Mouse (Mus musculus) frontal cortex, adult 2 months (tissue): ENCODE results near the gene Syt8. TPM values are rescaled to one million over a fixed set of nuclear protein-coding genes. Genes with fewer than 3 reads are reported as not detected.

Source experiments
- DNase-seq, 2 experiments: peaks; one replicate each; pipeline ENCODE4 v3.0.0; 2022; ENCODE audit warnings: low spot score in 1 of 2; ENCODE audit errors: extremely low spot score in 1 of 2
- polyA plus RNA-seq: library from polyadenylated mRNA; depleted of rRNA; stranded (reverse); fragments of >200 nt; gene quantifications from 2 replicates; pipeline ENCODE4 v1.2.3, GENCODE M21; 2012

Syt8 gene
- polyA plus RNA-seq, 1 experiment, result not detected

DNA sequence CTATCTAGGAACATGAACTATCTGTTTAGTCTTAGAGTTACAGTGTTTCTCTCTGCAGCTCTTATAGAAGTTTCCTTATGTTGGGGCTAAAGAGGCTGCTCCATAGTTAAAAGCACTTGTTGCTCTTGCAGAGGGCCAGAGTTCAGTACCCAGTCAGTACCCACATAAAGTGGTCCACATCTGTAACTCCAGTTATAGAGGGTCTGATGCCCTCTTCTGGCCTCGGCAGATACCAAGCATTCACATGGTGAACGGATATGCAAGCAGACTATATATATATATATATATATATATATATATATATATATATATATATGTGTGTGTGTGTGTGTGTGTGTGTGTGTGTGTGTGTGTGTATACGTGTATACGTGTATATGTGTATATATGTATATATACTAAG lies 26.7 kb upstream of the Syt8 start:
- no peak for DNase-seq

DNA sequence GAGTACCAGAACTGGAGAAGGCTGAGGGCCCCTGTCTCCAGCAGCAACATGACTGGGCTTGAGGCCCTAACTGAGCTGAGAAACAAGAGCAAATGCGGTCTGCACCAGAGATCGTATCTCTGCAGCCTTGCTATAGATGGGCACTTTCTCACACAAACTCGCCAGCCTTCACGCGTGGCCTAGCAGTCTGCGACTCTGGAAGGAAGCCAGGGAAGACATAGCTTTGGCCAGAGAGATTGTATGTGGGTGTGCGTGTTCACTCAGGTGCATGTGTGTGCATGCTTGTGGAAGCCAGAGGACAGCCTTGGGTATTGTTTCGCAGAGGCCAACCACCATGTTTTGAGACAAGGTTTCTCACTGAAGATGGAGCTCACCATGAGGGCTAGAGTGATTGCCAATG lies 26.0 kb upstream of the Syt8 start:
- DNase-seq, result no peak

DNA sequence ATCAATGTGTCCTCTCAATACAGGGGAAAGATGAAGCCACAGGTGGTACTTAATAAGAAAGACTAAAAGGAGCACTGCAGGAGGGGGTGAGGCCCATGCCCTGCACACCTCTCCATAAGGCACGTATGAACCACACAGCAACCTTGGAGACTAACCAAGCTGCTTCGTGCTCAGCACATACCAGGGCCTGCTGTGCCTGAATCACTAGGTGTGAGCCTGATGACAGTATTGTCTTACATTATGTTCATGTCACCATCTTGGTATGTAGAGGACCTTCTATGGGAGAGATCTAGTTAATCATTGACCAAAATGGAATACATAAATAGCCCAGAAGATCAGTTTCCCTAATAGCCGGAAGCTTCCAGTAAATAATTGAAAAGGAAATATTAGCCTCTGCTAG lies 25.0 kb upstream of the Syt8 start:
- DNase-seq, result no peak

DNA sequence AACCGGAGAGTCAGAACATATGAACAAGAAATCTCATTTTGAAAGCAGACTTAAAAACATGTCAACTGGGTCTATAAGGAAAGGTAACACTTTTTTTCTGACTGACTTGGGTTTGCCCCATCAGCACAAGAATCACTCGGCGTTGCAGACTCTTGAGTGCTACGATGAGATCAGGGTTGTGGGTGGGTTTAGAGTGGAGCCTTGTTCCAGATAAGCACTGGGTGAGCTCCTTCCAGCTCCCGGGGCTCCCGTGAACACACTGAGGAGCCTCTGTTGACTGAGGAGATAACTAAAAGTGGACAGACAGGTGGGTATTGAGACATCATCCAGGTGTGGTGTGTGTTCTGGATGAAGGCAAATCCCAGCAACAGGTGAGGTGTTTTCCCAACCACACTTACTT lies 21.4 kb upstream of the Syt8 start:
- no peak for DNase-seq

DNA sequence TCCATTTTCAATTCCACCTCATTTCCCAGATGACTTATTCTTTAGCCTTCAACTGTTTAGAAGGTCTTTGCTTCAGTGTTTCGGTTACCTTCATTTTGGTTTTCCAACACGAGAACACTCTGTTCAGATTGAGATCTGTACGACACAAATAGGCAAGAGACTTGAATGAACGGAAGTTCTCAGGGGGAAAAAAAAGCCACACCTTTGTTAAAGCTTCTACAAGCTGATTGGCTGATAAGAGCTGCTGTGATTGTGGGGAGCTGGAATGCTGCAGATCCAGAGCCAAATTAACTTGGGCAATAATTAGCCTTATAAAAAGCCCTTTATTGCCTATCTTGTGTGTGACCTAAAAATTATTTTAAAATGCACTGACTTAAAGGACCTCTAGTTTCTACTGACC lies 19.3 kb upstream of the Syt8 start:
- no peak for DNase-seq

DNA sequence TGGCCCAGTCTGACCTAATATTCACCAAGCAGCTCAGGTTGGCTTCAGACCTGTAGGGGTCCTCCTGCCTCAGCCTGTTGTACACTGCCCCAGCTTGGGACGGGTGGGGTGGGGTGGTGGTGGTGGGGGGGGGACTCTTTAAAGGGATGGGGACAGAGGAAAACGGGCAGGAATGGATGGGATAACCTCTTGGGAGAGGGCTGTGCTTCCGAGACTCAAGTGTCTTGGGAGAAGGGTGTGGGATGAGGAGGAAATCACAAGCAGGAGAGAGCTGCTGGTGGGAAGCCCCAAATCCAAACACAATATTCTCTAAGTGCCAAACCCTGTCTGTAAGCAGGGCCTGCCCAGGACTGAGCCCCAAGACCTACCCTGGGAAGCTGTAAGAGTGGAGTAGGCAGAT lies 18.4 kb upstream of the Syt8 start:
- no peak for DNase-seq

DNA sequence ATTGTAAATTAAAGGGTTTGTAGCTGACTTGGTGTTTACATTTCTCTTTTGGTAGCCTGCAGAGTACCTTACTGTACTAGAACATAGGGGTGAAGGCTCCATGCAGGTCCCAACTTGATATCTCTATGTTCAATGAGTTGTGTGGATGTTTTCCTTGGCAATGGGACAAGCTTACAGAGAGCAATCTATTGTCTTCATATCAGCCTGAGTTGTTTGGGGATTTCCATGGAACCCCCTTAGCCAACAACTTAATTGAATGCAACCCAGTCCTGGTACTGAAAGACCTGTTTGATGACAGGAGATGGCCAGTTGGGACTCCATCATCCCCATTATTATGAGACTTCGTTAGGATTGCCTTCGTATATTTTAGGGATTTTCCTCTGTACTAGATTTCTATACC lies 16.6 kb upstream of the Syt8 start:
- DNase-seq, result no peak

DNA sequence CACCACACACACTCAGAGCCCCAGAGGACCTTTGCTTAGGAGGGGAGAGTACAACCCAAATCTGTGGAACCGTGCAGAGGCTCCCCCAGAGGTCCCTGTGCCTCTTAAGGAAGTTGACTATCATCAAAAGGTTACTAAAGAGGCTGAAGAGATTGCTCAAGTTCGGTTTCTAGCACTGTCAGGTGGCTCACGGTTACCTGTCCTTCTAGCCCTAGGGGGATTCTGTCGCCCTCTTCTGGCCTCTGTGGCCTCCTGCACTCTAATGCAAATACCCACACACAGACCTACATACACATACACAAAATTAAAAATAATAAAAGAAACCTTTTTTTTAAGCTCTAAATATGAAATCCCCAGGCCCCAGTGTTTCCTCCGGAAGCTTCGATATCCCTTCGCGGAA lies 16.0 kb upstream of the Syt8 start:
- no peak for DNase-seq

DNA sequence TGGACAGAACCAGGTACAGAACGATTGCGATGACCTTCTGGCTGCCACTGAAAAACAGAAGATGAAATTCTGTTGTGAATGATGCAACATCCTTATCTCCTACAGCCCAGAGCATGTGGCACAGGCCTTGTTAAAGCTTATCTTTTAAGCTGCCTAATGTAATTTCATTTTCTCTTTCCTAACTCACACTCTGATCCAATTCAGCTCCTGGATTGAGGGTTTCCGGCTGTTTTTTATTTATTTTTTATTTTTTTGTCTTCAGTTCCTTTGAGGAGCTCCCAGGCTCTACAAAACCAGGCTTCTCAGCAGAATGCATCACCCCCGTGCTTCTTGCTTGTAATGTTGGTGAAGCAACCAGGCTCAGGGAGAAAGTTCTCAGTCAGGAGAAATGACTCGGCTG lies 14.8 kb upstream of the Syt8 start:
- DNase-seq, result no peak

DNA sequence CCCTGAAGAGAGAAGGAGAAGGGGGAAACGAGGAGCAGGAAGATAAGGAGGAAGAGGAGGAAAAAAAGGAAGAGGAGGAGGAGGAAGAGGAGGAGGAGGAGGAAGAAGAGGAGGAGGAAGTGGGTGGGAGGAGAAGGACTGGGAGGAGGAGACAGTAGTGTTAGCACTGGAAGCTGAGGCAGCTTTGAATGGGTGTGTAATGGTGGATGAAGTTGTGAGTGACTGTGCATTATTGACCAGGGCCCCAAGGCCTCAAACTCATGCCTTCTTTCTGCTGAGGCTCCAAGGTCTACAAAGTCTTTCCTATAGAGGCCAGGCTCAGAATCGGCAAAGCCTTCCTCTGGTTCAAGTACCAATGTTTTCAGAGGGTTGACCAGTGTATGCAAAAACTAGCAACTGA lies 12.8 kb upstream of the Syt8 start:
- no peak for DNase-seq

DNA sequence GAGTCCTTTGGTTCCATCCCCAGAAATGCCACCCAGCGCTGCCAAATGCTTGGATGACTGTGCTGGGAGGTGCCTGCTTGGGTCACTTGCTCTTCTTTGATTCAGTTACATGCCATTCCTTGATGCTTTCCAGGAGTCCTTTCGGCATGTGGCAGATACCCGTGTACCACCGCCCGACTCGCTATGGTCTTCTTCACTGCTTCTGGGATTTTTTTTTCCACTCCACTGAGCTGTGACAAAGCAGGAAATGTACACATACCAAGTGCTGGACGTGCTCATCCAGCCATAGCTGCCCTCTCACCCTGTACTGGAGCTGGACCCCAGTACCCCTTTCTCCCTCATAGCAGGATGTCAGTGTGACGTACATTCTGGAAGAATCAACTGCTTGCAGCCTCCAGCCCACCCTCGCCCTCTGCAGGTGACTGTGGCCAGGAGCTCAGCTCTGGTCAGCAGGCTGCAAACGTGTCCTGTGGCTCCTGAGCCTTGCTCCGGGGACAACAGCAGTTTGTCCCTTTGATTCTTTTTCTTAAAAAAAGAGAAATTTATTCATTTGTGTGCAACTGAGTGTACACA lies 8.9 kb upstream of the Syt8 start:
- no peak for DNase-seq

DNA sequence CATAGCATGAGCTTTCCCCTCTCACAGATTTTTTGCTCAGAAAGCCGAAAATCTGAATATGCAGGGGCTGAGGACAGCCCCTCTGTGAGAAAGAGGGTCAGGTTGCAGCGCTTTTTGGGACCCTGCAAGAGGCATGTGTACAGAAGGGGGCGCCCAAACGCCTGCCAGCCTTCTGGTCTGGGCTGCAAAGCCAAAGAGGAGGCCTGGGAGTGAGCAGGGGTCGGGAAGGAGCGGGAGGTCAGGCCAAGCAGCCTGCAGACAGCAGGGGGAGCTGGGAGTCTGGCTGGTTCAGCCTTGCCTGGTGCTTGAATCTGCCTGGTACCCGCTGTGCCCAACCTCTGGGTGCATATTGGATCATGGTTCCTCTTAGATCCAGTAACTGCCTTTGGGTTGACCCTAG lies 6.4 kb upstream of the Syt8 start:
- no peak for DNase-seq

DNA sequence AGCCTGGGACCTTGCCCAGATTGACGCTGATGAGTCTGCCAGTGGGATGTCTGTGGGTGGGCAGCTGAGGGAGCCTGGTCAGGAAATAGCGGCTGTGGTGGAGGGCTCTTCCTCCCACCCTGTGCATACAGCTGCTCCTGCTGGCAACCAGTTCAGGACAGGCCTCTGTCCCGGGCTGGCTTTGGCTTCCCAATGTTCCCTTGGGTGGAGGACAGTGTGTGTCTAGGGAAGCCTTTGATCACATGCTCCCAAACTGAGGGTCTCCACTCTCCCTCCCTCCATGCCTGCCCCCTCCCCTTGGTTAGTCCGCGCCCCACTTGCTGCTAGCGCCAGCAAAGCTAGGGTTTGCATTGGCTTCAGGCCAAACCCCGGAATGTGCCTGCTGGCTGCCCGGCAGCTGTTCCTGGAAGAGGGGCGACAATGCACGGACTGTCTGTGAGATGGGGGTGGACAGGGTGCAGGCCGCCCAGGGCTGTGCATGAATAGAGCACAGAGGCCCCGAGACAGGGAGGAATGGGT lies 4.4 kb upstream of the Syt8 start:
- DNase-seq, result peak in 1 of 2 experiments; percentile 29

DNA sequence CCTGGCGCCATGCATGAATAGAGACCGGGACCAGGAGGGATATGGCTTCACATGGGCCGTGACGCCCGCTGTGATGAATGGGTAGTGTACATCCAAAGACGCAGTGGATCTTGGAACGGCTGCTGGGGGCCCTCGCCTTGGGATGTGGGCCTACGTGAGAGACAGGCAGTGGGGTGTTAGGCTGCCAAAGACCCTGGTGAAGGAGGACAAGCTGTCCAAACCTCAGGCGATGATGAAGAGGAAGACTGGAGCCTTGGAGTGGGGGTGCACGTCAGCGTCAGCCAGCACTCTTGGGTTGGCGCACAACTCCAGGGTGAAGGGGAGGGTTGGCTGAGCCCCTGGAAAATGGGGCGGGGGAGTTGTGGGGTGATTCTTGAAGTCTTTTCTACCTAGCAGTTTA lies 3.5 kb upstream of the Syt8 start:
- DNase-seq, result no peak

DNA sequence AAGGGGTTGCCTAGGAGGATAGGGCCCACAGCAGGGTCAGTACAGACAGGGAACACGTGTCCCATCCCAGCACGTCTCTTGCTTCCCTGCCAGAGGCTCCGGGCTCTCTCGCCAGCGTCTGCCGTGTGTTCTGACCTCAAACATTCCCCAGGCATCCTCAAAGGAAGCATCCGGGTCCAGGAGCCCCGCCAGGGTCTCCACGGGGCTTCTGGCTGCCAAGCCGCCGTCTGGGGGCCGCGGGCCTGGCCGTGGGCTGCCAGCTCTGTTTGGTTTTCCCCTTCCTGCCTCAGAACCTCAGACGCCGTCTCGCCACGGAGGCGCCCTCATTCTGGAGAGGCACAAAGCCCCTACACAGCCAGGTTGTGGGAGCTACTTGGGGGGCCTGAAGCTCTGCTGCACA lies 1.0 kb upstream of the Syt8 start:
- DNase-seq, result no peak

DNA sequence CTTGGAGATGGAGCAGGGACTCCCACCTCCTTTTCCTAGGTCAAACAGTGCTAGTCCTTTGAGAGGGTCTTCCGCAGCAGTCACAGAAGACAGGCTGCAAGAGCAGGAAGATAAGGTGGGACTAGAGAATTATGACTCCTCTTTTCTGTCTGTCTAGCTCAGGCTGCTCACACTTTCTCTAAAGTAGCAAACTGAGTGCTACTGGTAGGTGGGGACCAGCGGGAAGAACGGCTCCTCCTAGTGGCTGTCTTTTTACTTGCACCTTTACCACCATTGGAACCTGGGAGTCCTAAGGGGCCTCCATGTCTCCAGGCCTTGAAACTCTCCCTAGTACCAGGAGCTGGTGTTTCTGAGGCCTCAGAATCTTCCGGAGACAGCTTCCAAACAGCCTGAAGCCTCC lies 874 bp downstream of the Syt8 start:
- DNase-seq, result peak in 1 of 2 experiments; percentile 93

DNA sequence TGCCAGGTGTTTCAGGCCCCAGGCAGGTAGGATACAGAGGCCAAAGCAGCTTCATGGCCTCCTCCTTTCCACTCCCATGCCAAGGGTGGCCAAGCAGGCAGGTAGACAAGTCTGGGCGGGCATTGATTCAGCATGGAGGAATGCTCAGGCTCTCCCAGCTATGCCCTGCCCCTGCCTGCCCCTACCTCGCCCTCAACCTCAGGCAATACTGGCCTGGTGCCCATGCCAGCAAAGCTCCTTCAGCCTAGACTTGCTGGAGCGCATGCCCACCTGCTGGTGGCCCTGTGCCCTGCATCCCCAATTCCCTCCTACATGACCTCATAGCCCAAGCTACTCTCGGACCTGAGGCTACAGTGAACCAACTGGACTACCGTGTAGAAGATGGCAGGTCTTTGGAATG lies 2.7 kb downstream of the Syt8 start:
- no peak for DNase-seq

DNA sequence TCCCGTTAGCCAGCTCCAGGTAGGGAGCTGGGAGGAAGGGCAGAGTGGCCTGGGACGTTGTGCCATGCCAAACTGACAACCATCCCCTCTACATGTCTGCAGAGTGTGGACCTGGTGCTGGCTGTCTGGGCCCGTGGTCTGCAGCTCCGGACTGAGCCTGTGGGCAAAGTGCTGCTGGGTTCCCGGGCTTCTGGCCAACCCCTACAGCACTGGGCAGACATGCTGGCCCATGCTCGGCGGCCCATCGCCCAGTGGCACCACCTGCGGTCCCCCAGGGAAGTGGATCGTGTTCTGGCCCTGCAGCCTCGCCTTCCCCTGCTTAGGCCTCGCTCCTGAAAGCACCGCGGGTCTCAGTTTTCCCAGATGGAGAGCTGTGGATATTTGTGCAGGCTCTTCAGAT lies 5.3 kb downstream of the Syt8 start:
- no peak for DNase-seq

DNA sequence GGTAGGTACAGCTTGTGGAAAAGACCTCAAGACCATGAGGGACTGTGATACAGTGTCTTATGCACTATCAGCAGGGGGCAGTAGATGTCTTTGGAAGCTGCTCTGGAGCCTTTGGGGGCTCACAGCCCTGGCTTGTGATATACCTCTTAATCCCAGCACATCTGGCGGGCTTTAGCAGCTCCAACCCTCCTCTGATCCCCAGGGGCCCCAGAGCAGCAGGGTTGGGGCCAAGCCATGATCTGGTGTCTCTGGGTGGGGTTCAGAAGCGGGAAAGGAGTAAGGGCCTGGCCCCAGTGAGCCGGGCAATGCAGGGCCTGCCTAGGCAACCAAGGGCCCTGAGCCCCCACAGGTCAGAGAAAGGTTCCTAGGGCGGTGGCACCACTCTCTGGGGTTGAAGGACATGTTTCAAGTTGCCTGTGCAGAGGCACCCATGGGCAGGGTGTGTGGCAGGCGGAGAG lies 6.0 kb downstream of the Syt8 start:
- DNase-seq, result peak in 1 of 2 experiments; percentile 62

DNA sequence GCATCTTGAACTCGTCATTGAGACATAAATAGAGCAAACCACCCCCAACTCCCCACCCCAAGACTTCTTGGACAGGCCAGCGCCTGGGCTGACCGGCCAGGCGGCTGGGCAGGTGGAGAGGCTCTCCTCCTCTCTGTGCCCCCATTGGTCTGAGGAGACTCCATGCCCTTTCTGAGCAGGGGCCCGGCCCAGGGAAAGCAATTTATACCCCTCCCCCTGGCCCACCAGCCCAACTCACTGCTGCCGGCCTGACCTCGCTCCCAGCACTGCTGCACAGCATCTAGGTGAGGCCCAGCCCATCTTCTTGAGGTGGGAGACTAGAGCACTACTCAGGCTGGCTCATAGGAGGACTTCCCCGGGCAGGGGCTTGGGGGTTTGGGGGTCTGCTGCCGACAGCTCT lies 6.9 kb downstream of the Syt8 start, which contains the start of gene Tnni2:
Gene Tnni2, plus strand, starts transcription at position 224 of the 400 bp plus-strand sequence.
- no peak for DNase-seq

DNA sequence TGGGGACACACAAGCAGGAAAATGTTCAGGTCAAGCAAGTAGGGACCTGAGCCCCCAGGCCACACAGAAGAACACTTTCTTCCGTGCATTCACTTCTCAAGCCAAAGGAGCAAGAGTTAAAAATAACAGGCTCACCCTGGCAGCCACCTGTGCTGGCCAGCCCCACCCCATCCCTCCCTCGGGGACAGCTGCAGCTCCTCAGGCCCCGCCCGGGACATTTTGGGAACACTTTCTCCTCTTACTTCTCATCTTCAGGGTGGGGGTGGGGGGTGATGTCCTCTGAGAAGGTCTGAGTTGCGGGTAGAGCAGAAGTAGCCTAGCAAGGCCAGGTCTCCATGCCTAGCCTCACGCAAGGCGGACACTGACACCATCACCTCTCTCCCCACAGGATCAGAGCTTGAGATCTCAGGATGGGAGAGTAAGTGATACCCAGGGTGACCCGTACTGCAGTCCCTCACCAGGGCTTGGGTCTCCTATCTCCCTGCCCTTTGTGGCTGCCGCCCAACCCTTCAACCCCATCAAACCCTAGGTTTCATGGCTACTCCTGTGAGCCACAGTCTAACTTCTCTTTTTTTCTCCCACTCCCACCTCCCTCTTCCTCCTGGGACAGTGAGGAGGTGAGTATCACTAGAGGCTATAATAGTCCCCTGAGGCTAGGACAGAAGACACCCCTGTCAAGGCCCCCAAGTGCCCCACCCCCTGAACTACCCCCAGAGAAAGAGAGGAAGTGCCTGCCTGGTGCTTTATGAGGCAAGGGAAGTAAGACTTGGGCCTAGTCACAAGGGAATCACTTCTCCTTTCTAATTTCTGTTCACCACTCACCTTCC lies 7.6 kb downstream of the Syt8 start:
- no peak for DNase-seq

DNA sequence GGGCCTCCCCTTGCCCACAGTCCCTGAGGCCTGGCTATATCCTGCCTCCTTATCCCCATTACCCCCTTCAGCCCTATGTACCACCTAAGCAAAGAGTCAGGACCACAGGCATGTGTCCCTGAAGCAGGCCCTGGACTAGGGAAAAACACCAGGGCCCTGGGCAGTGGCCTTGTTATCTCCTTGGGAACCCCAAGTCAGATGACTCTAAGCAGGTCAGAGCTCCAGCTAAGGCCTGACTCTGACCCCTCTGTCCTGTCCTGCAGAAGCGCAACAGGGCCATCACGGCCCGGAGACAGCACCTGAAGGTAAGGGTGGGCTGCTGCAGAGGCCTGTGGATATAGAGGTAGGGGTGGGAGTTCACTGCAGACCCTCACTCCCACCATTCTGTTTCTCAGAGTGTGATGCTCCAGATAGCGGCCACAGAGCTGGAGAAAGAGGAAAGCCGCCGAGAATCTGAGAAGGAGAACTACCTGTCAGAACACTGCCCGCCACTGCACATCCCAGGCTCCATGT lies 8.3 kb downstream of the Syt8 start:
- DNase-seq, result no peak
